Mouse (Mus musculus): ENCODE results near the gene Vamp8. TPM values are rescaled to one million over a fixed set of nuclear protein-coding genes. Genes with fewer than 3 reads are reported as not detected.

The Vamp8 gene
- 70.9 TPM for total RNA-seq (2023)

GRCm38 (mm10) chr6:72389941-72390771 is at the start of gene Vamp8:
Vamp8 (minus strand) TSS chr6:72390703.

GRCm38 (mm10) chr6:72439355-72440185 is 49.1 kb upstream of the Vamp8 start, which contains the start of gene Mat2a:
Mat2a (minus strand) TSS chr6:72439558.

GRCm38 (mm10) chr6:72414076-72414756 is 23.7 kb upstream of the Vamp8 start, which contains the start of gene Ggcx:
Ggcx (plus strand) TSS chr6:72414308.

GRCm38 (mm10) chr6:72380131-72380770 is 10.3 kb downstream of the Vamp8 start, which contains the start of gene Vamp5:
Vamp5 (minus strand) TSS chr6:72380468.

GRCm38 (mm10) chr6:72366844-72367443 is 23.6 kb downstream of the Vamp8 start, which contains the start of gene Rnf181:
Rnf181 (minus strand) TSS chr6:72366956.

GRCm38 (mm10) chr6:72355066-72355911 is 35.2 kb downstream of the Vamp8 start, which contains the start of gene Tmem150a:
Tmem150a (plus strand) TSS chr6:72355447.

GRCm38 (mm10) chr6:72347166-72347941 is 43.1 kb downstream of the Vamp8 start, which contains the start of gene 0610030E20Rik:
0610030E20Rik (plus strand) TSS chr6:72347317.

GRCm38 (mm10) chr6:72345074-72345567 is 45.4 kb downstream of the Vamp8 start, which contains the start of gene Usp39:
Usp39 (minus strand) TSS chr6:72345184.

Other genes with a start within 250 kb of the Vamp8 start
- gene Atoh8, start 155.1 kb downstream of the Vamp8 start, total RNA-seq (2023): not detected
- not detected for gene Sftpb, start 86.1 kb downstream of the Vamp8 start, total RNA-seq (2023)
- 44.4 TPM for gene Usp39, start 45.5 kb downstream of the Vamp8 start, total RNA-seq (2023)
- 38.2 TPM for gene 0610030E20Rik, start 43.4 kb downstream of the Vamp8 start, total RNA-seq (2023)
- 1.0 TPM for gene Tmem150a, start 35.3 kb downstream of the Vamp8 start, total RNA-seq (2023)
- gene Rnf181, start 23.7 kb downstream of the Vamp8 start, total RNA-seq (2023): 73.6 TPM
- gene Vamp5, start 10.2 kb downstream of the Vamp8 start, total RNA-seq (2023): 10.3 TPM
- 10.6 TPM for gene Ggcx, start 23.6 kb upstream of the Vamp8 start, total RNA-seq (2023)
- 248 TPM for gene Mat2a, start 48.9 kb upstream of the Vamp8 start, total RNA-seq (2023)
- not detected for gene Sh2d6, start 131.0 kb upstream of the Vamp8 start, total RNA-seq (2023)
- 38.6 TPM for gene Capg, start 153.7 kb upstream of the Vamp8 start, total RNA-seq (2023)
- 12.1 TPM for gene Elmod3, start 207.7 kb upstream of the Vamp8 start, total RNA-seq (2023)
- gene Retsat, start 207.8 kb upstream of the Vamp8 start, total RNA-seq (2023): 6.8 TPM
- 194 TPM for gene Tgoln1, start 226.3 kb upstream of the Vamp8 start, total RNA-seq (2023)

All from CD4-positive naive resting alpha-beta T cell, adult 57 days (primary cell).